Mouse (Mus musculus) megakaryocyte, embryonic 14.5 days (primary cell): Measurements from ENCODE around the gene Nalcn. TPM values are rescaled to one million over a fixed set of nuclear protein-coding genes. Genes with fewer than 3 reads are reported as not detected.

Source experiments
- H3K27me3 ChIP-seq: replicated peaks from 2 replicates; pipeline ENCODE3; 2012; ENCODE audit warnings: inconsistent platforms
- H3K36me3 ChIP-seq: replicated peaks from 2 replicates; pipeline ENCODE3; 2012; ENCODE audit warnings: low read length, inconsistent platforms, mixed read lengths
- H3K4me1 ChIP-seq: 2 replicates; pipeline ENCODE4 v1.6.1; 2012; ENCODE audit warnings: inconsistent platforms
- H3K4me3 ChIP-seq: replicated peaks from 2 replicates; pipeline ENCODE3; 2012; ENCODE audit warnings: moderate library complexity, mild to moderate bottlenecking, inconsistent platforms
- H3K9me3 ChIP-seq: 2 replicates; pipeline ENCODE4 v1.6.1; 2012; ENCODE audit warnings: inconsistent platforms
- FLI1 ChIP-seq: IDR thresholded peaks from 2 replicates; pipeline ENCODE4 v1.6.1; 2012; ENCODE audit warnings: low read length, inconsistent platforms, mixed read lengths
- GATA1 ChIP-seq: IDR thresholded peaks from 3 replicates; pipeline ENCODE4 v1.6.1; 2012; ENCODE audit warnings: mixed read lengths, low read length, inconsistent platforms, borderline replicate concordance
- polyA plus RNA-seq: library from polyadenylated mRNA; stranded (reverse); fragments of >175 nt; gene quantifications from 2 replicates; pipeline ENCODE4 v1.2.3, GENCODE M21; 2012; ENCODE audit warnings: low replicate concordance; ENCODE audit not compliant: insufficient read depth

Nalcn gene
- polyA plus RNA-seq, 1 experiment = not detected

DNA sequence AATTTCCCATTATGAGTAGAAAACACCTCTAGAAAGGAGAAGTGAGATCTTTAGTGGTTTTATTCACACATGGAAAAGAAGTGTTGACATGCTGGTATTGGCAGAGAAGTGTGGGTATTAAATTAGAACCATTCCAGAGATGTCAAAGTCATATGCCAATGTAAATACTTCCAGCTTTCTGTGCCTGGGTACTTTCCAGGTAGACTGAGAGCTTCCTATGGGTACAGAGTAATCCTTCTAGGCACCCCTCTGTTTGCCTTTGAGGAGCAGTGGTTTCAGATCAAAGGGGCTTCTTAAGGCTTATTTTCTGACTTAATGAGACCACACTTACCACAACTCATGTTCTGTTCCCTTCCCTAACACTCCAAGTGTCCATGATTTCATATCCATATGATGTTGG, 97.8 kb downstream of the Nalcn start:
- TF ChIP-seq FLI1 (no peak), GATA1 (no peak)
- Histone ChIP-seq H3K4me1 (no peaks in the 10 kb centered on the region), H3K27me3 (no peaks in the 10 kb centered on the region), H3K9me3 (no peaks in the 10 kb centered on the region), H3K4me3 (no peak overlapping the region), H3K36me3 (no peaks in the 10 kb centered on the region)

DNA sequence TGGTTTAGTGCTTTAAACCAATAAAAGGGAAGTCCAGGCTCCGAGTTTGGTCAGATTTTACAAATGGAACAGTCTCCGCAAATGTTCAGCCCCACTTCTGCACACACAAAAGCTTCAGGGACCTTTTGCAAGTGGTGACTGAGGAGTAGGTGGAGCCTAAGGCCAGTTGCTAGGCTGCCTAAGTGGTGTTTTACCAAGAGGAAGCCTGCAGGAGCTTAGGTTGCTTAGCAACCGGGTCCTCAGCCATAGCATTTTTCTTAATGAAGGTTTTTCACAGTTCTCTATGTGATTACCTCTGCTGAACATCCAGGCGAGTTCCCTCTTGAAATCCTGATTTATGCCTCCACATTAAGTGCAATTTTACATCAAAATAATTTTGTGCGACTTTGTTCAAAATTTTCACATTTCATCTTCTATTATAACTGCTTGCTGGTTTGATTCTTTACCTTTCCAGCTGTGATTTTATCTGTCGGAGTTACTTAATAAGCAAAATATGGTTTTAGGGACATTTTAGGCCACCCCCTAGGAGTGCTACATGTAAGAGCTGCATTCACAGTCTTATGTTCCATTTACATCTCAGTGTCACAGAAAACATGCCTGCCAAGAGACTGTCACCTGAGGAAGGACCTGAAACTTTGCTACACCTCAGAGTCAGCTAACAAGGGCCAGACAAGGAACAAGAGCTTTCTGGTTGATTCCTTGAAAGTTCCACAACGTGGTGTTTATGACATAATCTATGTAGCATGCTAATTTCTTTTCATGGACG, 113.4 kb downstream of the Nalcn start:
- no peaks in the 10 kb centered on the region for H3K9me3 ChIP-seq
- TF ChIP-seq FLI1 (no peak), GATA1 (no peak)
- H3K36me3 ChIP-seq = no peaks in the 10 kb centered on the region
- H3K4me1 ChIP-seq = no peaks in the 10 kb centered on the region
- H3K27me3 ChIP-seq = no peaks in the 10 kb centered on the region
- H3K4me3 ChIP-seq = no peak overlapping the region

DNA sequence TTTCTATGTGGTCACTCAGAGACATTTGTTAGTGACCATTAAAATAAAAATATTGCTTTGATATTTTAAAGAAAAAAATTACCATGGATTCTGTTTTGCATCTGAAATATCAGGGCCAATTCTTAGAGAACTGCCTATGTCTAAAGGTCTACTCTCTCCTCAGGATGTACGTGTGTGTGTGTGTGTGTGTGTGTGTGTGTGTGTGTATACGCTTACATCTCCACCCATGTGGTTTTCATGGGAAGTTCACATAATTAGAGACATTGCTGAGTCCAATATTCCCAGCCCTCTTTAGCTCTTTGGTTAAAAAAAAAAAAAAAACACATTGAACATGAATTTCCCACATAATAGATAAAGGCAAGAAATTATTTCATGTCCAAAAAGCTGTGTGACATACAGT, 114.0 kb downstream of the Nalcn start:
- Histone ChIP-seq H3K4me3 (no peak overlapping the region), H3K9me3 (no peaks in the 10 kb centered on the region), H3K4me1 (no peaks in the 10 kb centered on the region), H3K36me3 (no peaks in the 10 kb centered on the region), H3K27me3 (no peaks in the 10 kb centered on the region)
- TF ChIP-seq FLI1 (no peak), GATA1 (no peak)

DNA sequence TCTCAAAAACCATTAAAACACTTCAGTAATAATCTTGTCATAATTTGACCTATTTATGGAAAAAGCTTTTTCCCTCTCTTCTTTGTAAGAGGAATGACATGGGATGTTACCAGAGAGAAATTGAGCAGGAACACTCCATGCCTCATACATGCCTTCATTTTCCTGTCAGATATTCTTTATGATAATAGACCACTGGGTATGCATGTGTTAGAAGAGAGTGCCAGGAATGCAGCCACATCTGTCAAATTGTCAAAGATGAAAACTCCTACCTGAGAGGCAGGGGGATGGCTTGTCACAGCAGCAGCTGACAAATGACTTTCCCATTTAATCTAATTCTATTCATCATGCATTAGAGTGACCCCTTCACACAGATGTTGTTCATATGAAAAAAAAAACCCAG, 131.4 kb downstream of the Nalcn start:
- no peaks in the 10 kb centered on the region for H3K36me3 ChIP-seq
- no peak for TF ChIP-seq GATA1
- TF ChIP-seq FLI1 = no peak
- no peak overlapping the region for H3K4me3 ChIP-seq
- no peaks in the 10 kb centered on the region for H3K4me1 ChIP-seq
- H3K27me3 ChIP-seq = no peaks in the 10 kb centered on the region
- no peaks in the 10 kb centered on the region for H3K9me3 ChIP-seq

DNA sequence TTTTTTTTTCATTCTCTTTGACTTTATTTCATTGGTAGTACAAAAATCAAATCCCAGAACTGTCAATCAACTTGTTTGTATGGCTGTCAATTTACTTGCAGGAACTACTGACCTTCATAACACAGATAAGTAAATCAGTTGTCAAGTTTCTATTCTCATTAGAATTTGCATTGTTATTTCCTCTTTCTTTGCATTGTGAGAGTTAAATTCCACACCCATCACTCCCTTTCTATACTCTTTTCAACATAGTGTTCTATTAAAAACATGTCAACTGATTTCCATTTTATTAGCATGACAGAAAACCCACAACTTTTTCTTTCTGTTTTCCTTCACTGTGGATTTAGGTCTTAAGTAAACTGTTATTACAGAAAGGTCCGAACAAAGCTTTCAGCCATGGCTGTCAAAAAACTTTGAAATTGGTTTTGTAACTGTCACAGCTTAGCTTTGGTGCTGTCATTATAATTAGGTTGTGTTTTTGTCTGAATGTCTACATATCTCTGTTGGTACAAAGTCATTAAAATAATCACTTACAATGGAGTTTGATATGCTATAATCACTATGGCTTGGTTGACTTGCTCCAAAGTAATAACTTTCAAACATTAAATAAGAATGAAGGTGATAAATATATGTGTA, 138.3 kb downstream of the Nalcn start:
- Histone ChIP-seq H3K4me1 (no peaks in the 10 kb centered on the region), H3K4me3 (no peak overlapping the region), H3K27me3 (no peaks in the 10 kb centered on the region), H3K36me3 (no peaks in the 10 kb centered on the region), H3K9me3 (peaks cover 5% of the 10 kb centered on the region)
- no peak for TF ChIP-seq FLI1
- no peak for TF ChIP-seq GATA1

DNA sequence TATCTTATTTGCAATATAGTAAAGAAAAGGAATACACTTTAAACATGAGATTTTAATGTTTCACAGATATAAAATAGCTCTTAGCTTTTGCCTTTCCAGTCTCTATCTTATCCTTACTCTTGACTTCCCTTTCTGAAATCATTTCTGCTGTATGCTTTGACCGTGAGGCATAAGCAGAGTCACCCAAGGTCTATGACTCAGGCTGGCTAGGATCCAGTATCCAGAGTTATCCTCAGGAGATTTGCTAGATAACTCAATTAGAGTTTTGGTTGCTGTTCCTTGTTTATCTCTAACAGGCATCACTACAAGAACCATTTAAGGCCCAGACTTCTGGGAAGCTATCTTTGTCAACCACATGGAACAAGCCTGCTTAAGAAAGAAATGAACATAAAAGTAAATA, 164.9 kb downstream of the Nalcn start:
- Histone ChIP-seq H3K9me3 (peaks cover 6% of the 10 kb centered on the region), H3K4me1 (no peaks in the 10 kb centered on the region), H3K27me3 (no peaks in the 10 kb centered on the region), H3K4me3 (no peak overlapping the region), H3K36me3 (no peaks in the 10 kb centered on the region)
- no peak for TF ChIP-seq GATA1
- no peak for TF ChIP-seq FLI1

DNA sequence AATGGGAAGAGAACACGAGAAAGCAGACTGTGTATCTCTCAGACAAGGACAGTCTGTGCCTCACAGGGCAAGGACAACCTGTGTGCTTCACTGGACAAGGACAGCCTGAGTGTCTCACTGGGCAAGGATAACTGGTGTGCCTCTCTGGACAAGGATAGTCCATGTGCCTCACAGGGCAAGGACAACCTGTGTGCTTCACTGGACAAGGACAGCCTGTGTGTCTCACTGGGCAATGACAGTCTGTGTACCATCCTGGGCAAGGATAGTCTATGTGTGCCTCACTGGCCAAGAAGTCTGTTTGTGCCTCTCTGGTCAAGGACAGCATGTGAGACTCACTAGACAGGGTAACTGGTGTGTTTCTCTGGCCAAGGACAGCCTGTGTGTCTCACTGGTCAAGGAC, 180.9 kb downstream of the Nalcn start:
- peak overlapping the region; percentile 44 for H3K4me3 ChIP-seq
- no peaks in the 10 kb centered on the region for H3K4me1 ChIP-seq
- H3K36me3 ChIP-seq = no peaks in the 10 kb centered on the region
- peaks cover 5% of the 10 kb centered on the region; the same call in 1 of the 2 replicates for H3K9me3 ChIP-seq
- H3K27me3 ChIP-seq = no peaks in the 10 kb centered on the region
- no peak for TF ChIP-seq FLI1
- no peak for TF ChIP-seq GATA1

DNA sequence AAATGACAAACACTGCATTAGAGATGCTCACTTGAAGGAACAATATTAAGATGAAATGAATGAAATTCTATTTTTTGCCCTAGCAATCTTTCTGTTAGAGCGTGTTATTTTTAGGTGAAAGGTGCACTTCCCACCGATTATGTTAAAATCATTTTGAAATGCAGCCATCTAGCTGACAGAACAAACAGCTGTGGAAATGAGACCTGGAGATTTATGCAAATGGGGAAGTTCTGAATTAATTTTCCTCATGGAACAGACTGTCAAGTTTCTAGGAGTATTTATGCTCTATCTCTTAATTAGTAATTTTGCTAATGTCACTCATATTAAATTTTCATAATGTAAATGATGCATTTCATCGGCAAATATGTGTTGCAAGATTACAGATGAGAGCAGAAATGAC, 191.4 kb downstream of the Nalcn start:
- Histone ChIP-seq H3K4me3 (no peak overlapping the region), H3K9me3 (no peaks in the 10 kb centered on the region), H3K4me1 (no peaks in the 10 kb centered on the region), H3K36me3 (no peaks in the 10 kb centered on the region), H3K27me3 (no peaks in the 10 kb centered on the region)
- TF ChIP-seq GATA1 = no peak
- no peak for TF ChIP-seq FLI1

DNA sequence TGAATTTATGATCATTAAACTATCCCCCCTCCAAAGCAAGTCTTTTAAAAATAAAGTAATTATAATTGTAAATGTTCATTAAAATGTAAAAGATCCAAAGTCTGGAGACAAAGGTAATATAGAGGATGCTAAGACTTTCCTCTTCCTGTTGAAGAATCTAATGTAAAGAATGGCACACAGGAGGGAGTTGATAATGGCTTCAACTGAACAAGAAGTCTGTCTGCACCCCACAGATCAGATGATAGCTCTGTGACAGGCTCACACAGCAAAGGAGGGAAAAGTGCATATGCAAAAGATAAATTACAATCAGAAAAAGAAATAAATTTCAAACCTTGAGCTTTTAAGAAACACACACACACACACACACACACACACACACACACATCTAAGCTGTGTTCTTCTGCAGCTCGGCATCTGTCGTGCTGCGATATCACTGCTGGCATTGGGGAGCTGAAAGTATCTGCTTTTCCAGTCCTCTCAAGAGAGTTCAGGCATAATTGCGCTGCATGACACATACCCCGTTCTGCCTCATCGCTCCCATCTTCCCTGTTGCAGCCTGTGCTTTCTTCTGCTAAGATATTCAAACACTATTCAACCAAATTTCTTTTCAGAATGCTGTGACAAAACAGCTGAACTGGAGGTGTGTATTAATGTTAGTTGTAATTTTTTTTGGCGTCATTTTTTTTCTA, 250.6 kb downstream of the Nalcn start:
- no peaks in the 10 kb centered on the region for H3K4me1 ChIP-seq
- no peaks in the 10 kb centered on the region for H3K9me3 ChIP-seq
- no peaks in the 10 kb centered on the region for H3K27me3 ChIP-seq
- no peaks in the 10 kb centered on the region for H3K36me3 ChIP-seq
- no peak overlapping the region for H3K4me3 ChIP-seq
- TF ChIP-seq GATA1 (no peak), FLI1 (no peak)

DNA sequence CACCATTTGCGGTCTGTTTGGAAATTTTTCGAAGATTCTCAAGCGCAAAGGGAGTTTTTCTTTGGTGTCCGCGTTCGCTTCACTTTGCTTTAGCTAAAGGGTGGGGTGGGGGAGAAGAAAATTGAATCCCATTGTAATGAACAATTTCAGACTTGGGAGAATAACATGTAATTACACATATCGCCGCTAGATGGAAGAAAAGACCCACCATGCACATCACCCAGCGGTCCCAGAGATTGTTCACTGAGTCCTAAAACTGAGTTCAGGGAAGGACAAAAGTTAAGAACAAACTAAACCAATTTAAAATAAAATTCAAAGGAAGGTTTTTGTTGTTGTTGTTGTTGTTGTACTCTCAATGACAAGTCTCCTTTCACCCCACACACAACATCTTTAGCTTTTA, 255.4 kb downstream of the Nalcn start:
- Histone ChIP-seq H3K9me3 (no peaks in the 10 kb centered on the region), H3K4me3 (no peak overlapping the region), H3K36me3 (no peaks in the 10 kb centered on the region), H3K27me3 (no peaks in the 10 kb centered on the region), H3K4me1 (no peaks in the 10 kb centered on the region)
- no peak for TF ChIP-seq FLI1
